Mouse (Mus musculus) lung, postnatal 10 days (tissue): ENCODE data around the gene Rab5b.

ENCODE experiments used
- DNase-seq: peaks from one replicate; pipeline ENCODE4 v3.0.0; 2021

Rab5b gene

GRCm38 (mm10) chr10:128699006-128699405 is 2.9 kb upstream of the Rab5b start:
- DNase-seq: no peak

GRCm38 (mm10) chr10:128697072-128697725 is 1.1 kb upstream of the Rab5b start:
- no peak for DNase-seq

GRCm38 (mm10) chr10:128695411-128695991 is 563 bp downstream of the Rab5b start:
- no peak for DNase-seq

GRCm38 (mm10) chr10:128674469-128675008 is 21.5 kb downstream of the Rab5b start:
- peak; percentile 62 for DNase-seq

GRCm38 (mm10) chr10:128673763-128674468 is 22.1 kb downstream of the Rab5b start, which contains the start of gene Suox:
Gene Suox, minus strand, starts transcription at chr10:128674073.
- peak; percentile 86 for DNase-seq

GRCm38 (mm10) chr10:128671148-128671547 is 24.9 kb downstream of the Rab5b start:
- no peak for DNase-seq

GRCm38 (mm10) chr10:128668790-128669672 is 27.0 kb downstream of the Rab5b start:
- peak; percentile 75 for DNase-seq

GRCm38 (mm10) chr10:128665806-128666205 is 30.3 kb downstream of the Rab5b start:
- DNase-seq: no peak

- DNase-seq: no peak
Measured at GRCm38 (mm10) chr10:128665307-128665706, 30.8 kb downstream of the Rab5b start.

- DNase-seq: no peak
Measured at GRCm38 (mm10) chr10:128664808-128665207, 31.3 kb downstream of the Rab5b start.

- DNase-seq: no peak
Measured at GRCm38 (mm10) chr10:128663441-128664220, 32.4 kb downstream of the Rab5b start.

GRCm38 (mm10) chr10:128662465-128662864 is 33.6 kb downstream of the Rab5b start:
- no peak for DNase-seq

- no peak for DNase-seq
Measured at GRCm38 (mm10) chr10:128659490-128659889, 36.6 kb downstream of the Rab5b start.

- no peak for DNase-seq
Measured at GRCm38 (mm10) chr10:128657844-128658243, 38.2 kb downstream of the Rab5b start.

- DNase-seq: no peak
Measured at GRCm38 (mm10) chr10:128656731-128657130, 39.3 kb downstream of the Rab5b start.

GRCm38 (mm10) chr10:128655254-128655653 is 40.8 kb downstream of the Rab5b start:
- no peak for DNase-seq

GRCm38 (mm10) chr10:128653866-128654265 is 42.2 kb downstream of the Rab5b start:
- no peak for DNase-seq

GRCm38 (mm10) chr10:128646139-128647089 is 49.6 kb downstream of the Rab5b start:
- peak; percentile 40 for DNase-seq

- DNase-seq: peak; percentile 42
Measured at GRCm38 (mm10) chr10:128645111-128646011, 50.7 kb downstream of the Rab5b start, which contains the start of gene Ikzf4. Gene Ikzf4, minus strand, starts transcription at chr10:128645991.
